Mouse (Mus musculus) limb, embryonic 13.5 days (tissue): ENCODE measurements around the gene Ccdc89. TPM values are rescaled to one million over a fixed set of nuclear protein-coding genes. Genes with fewer than 3 reads are reported as not detected.

Experiments used
- ATAC-seq: fragments of 200-750 bp; cut with Nextera tagmentation; 2 replicates; pipeline ENCODE4 v1.8.0; 2017; ENCODE audit warnings: low read depth, moderate number of reproducible peaks, moderate TSS enrichment; ENCODE audit not compliant: low FRiP score
- H3K27ac ChIP-seq: fragments of 300-500 bp; sonication (generic); 2 replicates; pipeline ENCODE4 v1.5.1; 2015; ENCODE audit warnings: inconsistent platforms, mild to moderate bottlenecking, moderate library complexity
- H3K27me3 ChIP-seq: fragments of 300-500 bp; sonication (generic); 2 replicates; pipeline ENCODE4 v1.6.1; 2015; ENCODE audit warnings: mild to moderate bottlenecking, inconsistent platforms
- H3K36me3 ChIP-seq: fragments of 300-500 bp; sonication (generic); 2 replicates; pipeline ENCODE4 v1.6.1; 2015; ENCODE audit warnings: inconsistent platforms, mild to moderate bottlenecking, moderate library complexity
- H3K4me1 ChIP-seq: fragments of 300-500 bp; sonication (generic); 2 replicates; pipeline ENCODE4 v1.6.1; 2015; ENCODE audit warnings: inconsistent platforms
- H3K4me2 ChIP-seq: fragments of 300-500 bp; sonication (generic); replicated peaks from 2 replicates; pipeline ENCODE4 v1.6.1; 2015; ENCODE audit warnings: inconsistent platforms, mild to moderate bottlenecking, moderate library complexity
- H3K4me3 ChIP-seq: fragments of 300-500 bp; sonication (generic); 2 replicates; pipeline ENCODE4 v1.5.1; 2015; ENCODE audit warnings: moderate library complexity, mild to moderate bottlenecking, inconsistent platforms
- H3K9ac ChIP-seq: fragments of 300-500 bp; sonication (generic); 2 replicates; pipeline ENCODE4 v1.6.1; 2015; ENCODE audit warnings: mild to moderate bottlenecking, inconsistent platforms
- H3K9me3 ChIP-seq: fragments of 300-500 bp; sonication (generic); 2 replicates; pipeline ENCODE4 v1.6.1; 2016; ENCODE audit warnings: inconsistent platforms
- WGBS: fragments of 180-500 bp; shearing (Covaris S2); methylation state at CpG from one replicate; pipeline ENCODE4 v1.1.7; 2015; 5-methylcytosine and 5-hydroxymethylcytosine counted together
- polyA plus RNA-seq: library from polyadenylated mRNA; unstranded; fragments of >200 nt; fragmentation: Nextera tagmentation; extraction: Ambion mirVana; gene quantifications from 2 replicates; pipeline ENCODE4 v1.2.1, GENCODE M21; 2015

Ccdc89 gene
- polyA plus RNA-seq, 1 experiment from 2014 or later = 2.0 TPM

DNA sequence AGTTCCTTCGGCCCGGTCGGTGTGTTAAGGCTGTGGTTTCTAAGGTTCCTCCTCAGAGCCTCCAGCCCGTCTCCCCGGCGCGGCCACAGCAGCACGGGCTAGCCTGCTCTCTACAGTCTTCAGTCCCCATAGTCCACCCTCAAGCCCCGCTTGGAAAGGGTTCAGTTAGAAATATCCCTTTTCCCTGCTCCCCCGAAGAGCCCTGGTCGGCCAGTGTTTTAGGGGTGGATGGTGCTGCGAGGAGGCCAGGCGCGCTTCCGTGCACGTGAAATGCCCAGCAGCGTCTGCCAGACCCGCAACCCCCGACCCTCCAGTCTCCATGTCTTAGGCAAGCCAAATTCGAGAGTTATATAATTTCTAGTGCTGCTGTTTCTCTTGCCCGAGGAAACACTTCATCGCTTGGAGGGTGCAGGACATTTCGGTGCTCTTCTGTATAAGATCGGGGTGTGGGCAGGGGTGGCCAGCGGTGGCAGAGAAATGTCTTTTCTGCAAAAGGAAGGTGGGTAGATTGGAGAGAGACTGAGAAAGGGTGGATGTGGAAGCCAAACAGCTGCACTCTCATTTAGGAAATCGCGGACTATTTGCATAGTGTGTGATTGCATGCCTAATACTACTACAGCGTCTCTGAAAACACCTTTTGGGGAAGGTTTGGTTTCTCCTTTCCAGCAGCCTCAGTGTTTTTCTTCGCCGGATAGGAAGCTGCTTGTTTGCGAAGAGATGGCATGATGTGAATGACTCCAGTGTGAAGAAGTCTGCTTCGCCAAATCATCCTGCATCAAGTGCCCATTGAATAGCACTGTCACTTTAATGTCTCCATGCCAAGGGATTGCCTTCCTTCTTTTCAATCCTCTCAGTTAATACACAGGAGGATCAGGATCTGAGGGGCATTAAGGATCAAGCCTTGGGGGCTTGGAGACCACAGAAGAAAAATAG is 50.2 kb downstream of the Ccdc89 start, which contains the start of gene Dlg2:
TSS of gene Dlg2 (plus strand) at position 360 of the 933 bp plus-strand sequence.
- peak within 1 kb of the TSS; percentile 68 for H3K4me3 ChIP-seq
- WGBS = under 1% methylated on average over 32 of the region's 32 CpGs
- H3K27ac ChIP-seq = no peak within 1 kb of the TSS
- H3K4me2 ChIP-seq = peak within 1 kb of the TSS; percentile 89
- H3K36me3 ChIP-seq = no peaks in the 10 kb centered on the region; the same call in 1 of the 2 replicates
- ATAC-seq = no peak; the same call in 1 of the 2 replicates
- peaks cover 11% of the 10 kb centered on the region for H3K27me3 ChIP-seq
- peaks cover 10% of the 10 kb centered on the region; the same call in 1 of the 2 replicates for H3K4me1 ChIP-seq
- H3K9ac ChIP-seq = peak within 1 kb of the TSS; percentile 77
- H3K9me3 ChIP-seq = no peaks in the 10 kb centered on the region

Other genes with a start within 250 kb of the Ccdc89 start
- not detected in 2 replicates for gene Ccdc83, start 160.8 kb upstream of the Ccdc89 start, polyA plus RNA-seq
- 13.8 and 16.0 TPM in 2 replicates for gene Sytl2, start 124.3 kb upstream of the Ccdc89 start, polyA plus RNA-seq
- 35.3 and 37.2 TPM in 2 replicates for gene Crebzf, start 16.2 kb downstream of the Ccdc89 start, polyA plus RNA-seq
- 108 and 111 TPM in 2 replicates for gene Tmem126a, start 30.7 kb downstream of the Ccdc89 start, polyA plus RNA-seq
- 39.0 and 41.2 TPM in 2 replicates for gene Tmem126b, start 49.4 kb downstream of the Ccdc89 start, polyA plus RNA-seq
- 4.2 and 4.7 TPM in 2 replicates for gene Dlg2, start 50.1 kb downstream of the Ccdc89 start, polyA plus RNA-seq